Mouse (Mus musculus) neural tube, embryonic 13.5 days (tissue): ENCODE results near the gene Ano7. TPM values are rescaled to one million over a fixed set of nuclear protein-coding genes. Genes with fewer than 3 reads are reported as not detected.

ENCODE experiments used
- microRNA-seq: library from miRNA; unstranded; fragments of <30 nt; microRNA quantifications from one replicate; pipeline ENCODE4, GENCODE M21; 2016
- polyA plus RNA-seq: library from polyadenylated mRNA; unstranded; fragments of >200 nt; fragmentation: Nextera tagmentation; extraction: Ambion mirVana; gene quantifications from 2 replicates; pipeline ENCODE4 v1.2.1, GENCODE M21; 2015

Gene Ano7
- polyA plus RNA-seq, 1 experiment from 2014 or later, result 0.28 TPM

Small RNA genes lying within 50 kb of the gene (microRNA-seq; reads per million reads assigned to microRNA genes)
- not detected for gene Mir6345
- not detected for gene Mir6902

Other genes starting within 250 kb of the Ano7 start
- gene Agxt, start 238.7 kb upstream of the Ano7 start, polyA plus RNA-seq, result not detected in 2 replicates
- gene 2310007B03Rik, start 213.0 kb upstream of the Ano7 start, polyA plus RNA-seq, result 0.29 TPM in 1 of 2 replicates, not detected in the other
- gene Crocc2, start 205.2 kb upstream of the Ano7 start, polyA plus RNA-seq, result 0.21 and 0.35 TPM in 2 replicates
- 10.2 and 11.5 TPM in 2 replicates for gene Sned1, start 138.1 kb upstream of the Ano7 start, polyA plus RNA-seq
- gene Mterf4, start 68.0 kb upstream of the Ano7 start, polyA plus RNA-seq, result 33.2 and 37.2 TPM in 2 replicates
- 50.5 and 58.4 TPM in 2 replicates for gene Ppp1r7, start 31.1 kb upstream of the Ano7 start, polyA plus RNA-seq
- gene Pask, start 30.4 kb upstream of the Ano7 start, polyA plus RNA-seq, result 4.6 and 7.1 TPM in 2 replicates
- 83.9 and 85.7 TPM in 2 replicates for gene Hdlbp, start 104.9 kb downstream of the Ano7 start, polyA plus RNA-seq
- gene Farp2, start 138.1 kb downstream of the Ano7 start, polyA plus RNA-seq, result 6.3 and 6.5 TPM in 2 replicates